Mouse (Mus musculus): ENCODE measurements around the gene Pcdh10.

The Pcdh10 gene

GRCm38 (mm10) chr3:45386512-45386911 lies 8.3 kb downstream of the Pcdh10 start:
- TF ChIP-seq GATA4 (IDR thresholded peaks at IDR 0.05; ENCODE audit: insufficient replicate concordance, low read length): no peak

GRCm38 (mm10) chr3:45397101-45397500 lies 18.9 kb downstream of the Pcdh10 start:
- no peak for TF ChIP-seq GATA4 (IDR thresholded peaks at IDR 0.05; ENCODE audit: insufficient replicate concordance, low read length)

GRCm38 (mm10) chr3:45403239-45403638 lies 25.0 kb downstream of the Pcdh10 start:
- TF ChIP-seq GATA4 (IDR thresholded peaks at IDR 0.05; ENCODE audit: insufficient replicate concordance, low read length): no peak

GRCm38 (mm10) chr3:45431691-45432090 lies 53.5 kb downstream of the Pcdh10 start:
- TF ChIP-seq GATA4 (IDR thresholded peaks at IDR 0.05; ENCODE audit: insufficient replicate concordance, low read length): no peak

- no peak for TF ChIP-seq GATA4 (IDR thresholded peaks at IDR 0.05; ENCODE audit: insufficient replicate concordance, low read length)
These were observed 54.1 kb downstream of the Pcdh10 start for GRCm38 (mm10) chr3:45432172-45432765.
